Mouse (Mus musculus): ENCODE results near the gene Pole.

Gene Pole

DNA sequence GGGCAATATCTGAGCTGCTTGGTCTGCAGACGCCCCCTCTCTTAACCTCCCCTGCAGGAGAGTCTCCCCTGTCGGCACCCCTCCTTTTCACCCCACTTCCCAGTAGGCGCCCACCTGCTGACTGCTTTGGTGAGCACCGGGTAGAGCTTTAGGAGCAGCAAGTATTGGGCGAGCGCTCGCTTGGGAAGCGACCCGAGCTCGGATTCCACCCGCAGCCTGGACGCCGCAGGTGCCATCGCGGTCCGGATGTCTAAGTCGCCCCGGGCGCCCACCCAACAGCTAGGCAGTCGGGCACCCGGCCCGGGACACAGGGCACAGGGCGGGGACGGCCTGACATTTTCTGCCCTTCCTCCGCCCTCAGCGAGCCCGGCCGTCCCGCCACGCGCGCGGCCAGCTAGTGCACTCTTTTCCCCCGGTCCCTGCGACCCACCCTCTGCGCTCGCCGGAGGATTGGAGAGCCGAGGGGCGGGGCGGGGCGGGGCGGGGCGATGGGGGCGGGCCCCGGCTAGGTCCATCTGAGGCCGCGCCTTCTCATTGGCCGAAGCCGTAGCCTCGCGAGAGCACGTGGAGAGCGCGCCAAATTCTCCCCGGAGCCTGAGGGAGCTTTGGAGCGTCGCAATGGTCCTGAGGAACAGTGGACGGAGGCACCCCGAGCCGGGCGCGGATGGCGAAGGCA lies at the start of gene Pole, which contains the start of gene Pxmp2:
Gene Pole (plus strand): TSS at position 537 of the 676 bp plus-strand sequence.
Gene Pxmp2 (minus strand): TSS at position 417 of the 676 bp plus-strand sequence.
- peak; percentile 91 for DNase-seq (ENCODE audit: low read depth, low spot score)

DNA sequence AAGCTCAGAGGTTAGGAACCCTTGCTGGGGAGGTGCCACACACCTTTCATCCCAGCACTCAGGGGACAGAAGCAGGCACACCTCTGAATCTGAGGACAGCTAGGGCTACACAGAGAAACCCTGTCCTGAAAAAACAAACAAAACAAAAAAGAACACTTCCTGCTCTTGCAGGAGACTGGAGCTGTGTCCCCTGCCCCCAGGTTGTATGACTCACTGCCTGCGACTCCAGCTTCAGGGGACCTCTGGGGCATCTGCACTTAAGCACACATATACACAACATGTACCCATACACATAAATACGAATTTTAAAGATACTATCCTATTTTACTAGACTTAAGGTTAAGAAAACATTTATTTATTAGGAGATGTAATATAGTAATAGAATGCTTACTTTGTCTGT lies 42.0 kb upstream of the Pole start:
- no peak for DNase-seq (ENCODE audit: low read depth, low spot score)

- DNase-seq (ENCODE audit: low read depth, low spot score): no peak
Observed at GRCm38 (mm10) chr5:110266941-110267340, 19.2 kb upstream of the Pole start.

DNA sequence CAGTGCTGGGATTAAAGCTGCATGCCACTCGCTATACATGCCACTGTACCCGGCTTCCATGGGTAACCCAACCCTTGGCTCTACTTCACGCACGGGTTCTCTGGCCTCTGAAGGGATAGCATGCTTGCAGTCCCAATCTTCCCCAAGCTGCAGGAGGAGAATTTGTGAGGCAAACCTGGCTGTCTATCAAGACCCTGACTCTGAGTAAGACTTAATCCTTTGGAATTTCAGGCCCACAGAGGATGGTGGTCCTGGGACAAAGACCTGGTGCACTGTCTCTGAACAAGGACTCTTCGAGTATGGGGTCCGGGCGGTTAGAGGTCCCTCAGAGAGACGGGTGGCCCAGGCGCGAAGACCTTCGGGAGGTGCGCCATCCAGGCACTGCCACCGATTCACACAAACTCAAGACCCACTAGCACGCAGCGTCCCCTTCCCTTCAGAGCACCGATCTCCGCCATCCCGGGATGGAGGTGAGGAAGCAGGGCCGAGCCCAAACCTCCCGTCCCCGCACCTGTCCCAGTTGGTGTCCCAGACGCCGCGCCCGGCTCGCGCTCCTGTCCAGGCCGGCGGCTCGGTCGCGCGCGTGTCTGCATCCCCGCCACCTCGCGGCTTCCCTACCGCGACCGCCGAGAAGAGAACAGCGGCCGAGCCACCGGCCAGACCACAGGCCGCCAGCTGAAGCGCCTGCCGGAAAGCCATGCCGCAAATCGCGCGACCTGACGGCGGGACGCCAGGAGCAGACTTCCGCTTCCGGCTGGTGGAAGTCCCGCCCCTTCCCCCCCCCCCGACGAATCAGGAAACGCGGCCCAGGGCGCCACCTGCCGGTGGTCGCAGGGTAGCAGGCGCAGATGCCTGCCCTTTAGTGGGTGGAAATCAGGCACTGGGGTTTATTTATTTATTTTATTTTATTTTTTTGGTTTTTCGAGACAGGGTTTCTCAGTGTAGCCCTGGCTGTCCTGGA lies 16.7 kb upstream of the Pole start, which contains the start of gene Pgam5:
Gene Pgam5 (minus strand): TSS at position 773 of the 961 bp plus-strand sequence.
- peak; percentile 90 for DNase-seq (ENCODE audit: low read depth, low spot score)

GRCm38 (mm10) chr5:110270242-110270641 lies 15.9 kb upstream of the Pole start:
- no peak for DNase-seq (ENCODE audit: low read depth, low spot score)

- DNase-seq (ENCODE audit: low read depth, low spot score): no peak
Observed at GRCm38 (mm10) chr5:110274147-110274546, 12.0 kb upstream of the Pole start.

DNA sequence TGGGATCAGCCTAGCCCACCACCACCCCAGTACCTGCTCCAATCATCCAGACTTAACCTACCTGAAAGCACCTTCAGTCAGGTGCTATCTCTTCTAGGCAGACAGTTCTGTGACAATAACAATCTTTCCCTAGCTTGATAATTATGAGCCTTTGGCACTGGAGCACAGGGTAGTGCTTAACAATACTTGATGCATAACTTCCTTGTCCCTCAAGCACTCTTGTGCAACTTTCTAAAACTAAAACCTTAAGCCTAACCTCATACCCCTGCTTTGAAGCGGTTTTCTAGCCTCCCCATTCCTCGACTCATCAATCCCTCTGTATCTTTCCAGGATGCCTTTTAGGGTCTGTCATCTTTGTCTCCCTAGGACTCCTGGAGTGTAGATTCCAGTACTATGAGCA lies 11.3 kb upstream of the Pole start:
- no peak for DNase-seq (ENCODE audit: low read depth, low spot score)

DNA sequence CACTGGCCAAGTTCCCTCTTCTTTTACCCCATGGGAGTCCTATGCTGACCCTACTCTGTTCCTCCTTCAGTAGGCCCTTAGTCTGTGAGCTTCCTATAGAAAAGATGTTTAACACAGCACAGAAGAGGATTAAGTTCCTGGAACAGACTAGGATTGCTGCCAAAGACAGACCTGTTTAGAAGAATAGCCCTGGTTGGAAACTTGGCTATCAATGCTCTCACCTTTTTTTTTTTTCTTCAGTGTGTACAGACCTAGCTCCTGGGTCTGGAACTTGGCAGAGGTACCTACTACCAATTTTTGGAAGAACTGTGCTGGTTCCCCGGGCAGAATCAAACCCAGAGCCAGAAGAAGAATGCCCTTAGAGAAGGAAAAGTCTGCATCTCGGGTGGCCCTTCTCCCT lies 9.7 kb upstream of the Pole start:
- DNase-seq (ENCODE audit: low read depth, low spot score): no peak

- DNase-seq (ENCODE audit: low read depth, low spot score): no peak
Observed at GRCm38 (mm10) chr5:110276910-110277309, 9.2 kb upstream of the Pole start.

DNA sequence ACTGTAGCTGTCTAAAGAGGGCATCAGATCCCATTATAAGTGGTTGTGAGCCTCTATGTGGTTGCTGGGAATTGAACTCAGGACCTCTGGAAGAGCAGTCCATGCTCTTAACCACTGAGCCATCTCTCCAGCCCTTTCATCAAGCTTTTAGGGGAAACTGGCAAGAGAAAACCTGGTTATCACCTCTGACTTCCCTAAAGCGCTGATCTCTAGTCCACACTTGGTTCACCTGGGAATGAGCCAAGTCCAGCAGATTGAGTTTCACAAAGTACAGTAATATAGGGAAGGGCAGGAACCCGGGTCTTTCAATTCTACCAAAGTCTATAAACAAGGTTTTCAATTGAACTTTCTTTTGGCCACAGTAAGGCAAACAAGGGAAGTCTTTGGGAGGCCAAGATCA lies 4.1 kb upstream of the Pole start:
- DNase-seq (ENCODE audit: low read depth, low spot score): no peak

DNA sequence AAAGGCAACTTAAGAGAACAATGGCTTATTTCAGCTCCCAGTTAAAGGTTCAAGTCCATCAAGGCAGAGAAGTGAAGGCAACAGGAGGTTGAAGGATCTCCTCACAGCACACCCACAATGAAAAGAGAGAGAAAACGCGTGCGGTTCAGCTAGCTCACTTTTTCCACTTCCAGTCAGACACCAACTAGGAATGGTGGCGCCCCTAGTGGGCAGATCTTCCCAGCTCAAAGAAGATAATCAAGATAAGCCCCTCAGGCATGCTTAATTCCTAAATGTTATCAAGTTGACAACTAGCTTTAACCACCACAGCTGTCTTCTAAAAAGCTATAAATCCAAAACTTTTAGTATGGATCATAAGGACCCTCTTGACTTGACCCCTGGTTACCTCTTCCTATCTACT lies 1.6 kb upstream of the Pole start:
- DNase-seq (ENCODE audit: low read depth, low spot score): peak; percentile 35

GRCm38 (mm10) chr5:110285156-110285555 lies 950 bp upstream of the Pole start:
- no peak for DNase-seq (ENCODE audit: low read depth, low spot score)

DNA sequence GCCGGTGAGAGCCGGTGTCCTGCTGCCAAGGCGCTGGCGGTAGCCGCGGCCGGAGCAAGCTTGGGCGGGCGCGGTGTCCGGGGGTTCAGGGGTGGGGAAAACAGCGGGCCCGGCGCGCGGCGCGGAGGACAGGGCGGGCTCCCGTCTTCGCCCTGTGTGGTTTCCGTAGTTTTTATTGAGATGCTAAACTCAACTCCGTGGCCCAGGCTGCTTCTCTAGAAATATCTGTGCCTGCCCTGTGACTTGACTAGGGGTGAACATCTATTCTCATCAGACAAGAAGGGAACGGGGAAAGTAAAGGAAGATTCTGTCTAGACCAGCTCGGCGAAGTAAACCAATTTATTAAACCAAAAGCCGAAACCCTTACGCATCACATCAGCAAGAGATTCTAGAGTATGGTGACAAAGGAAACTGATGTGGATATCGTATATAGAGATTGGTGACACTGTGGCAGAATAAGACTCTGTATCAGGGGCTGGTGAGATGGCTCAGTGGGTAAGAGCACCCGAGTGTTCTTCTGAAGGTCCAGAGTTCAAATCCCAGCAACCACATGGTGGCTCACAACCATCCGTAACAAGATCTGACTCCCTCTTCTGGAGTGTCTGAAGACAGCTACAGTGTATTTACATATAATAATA lies 459 bp downstream of the Pole start:
- no peak for DNase-seq (ENCODE audit: low read depth, low spot score)

DNA sequence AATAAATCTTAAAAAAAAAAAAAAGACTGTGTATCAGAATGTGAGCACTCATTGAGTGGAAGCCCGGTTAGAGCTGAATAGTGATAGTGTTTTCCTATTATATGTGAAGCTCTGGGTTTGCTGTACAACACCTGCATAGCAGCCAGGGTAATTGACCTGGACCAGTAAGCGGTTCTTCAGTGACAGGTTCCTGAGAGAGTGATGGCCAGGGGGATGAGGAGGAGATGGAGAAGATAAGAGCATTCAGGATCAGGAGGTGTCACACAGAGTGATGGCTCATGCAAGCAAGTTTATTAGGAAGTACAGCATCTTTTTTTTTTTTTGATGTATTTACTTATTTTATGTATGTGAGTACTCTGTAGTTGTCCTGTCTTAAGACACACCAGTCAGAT lies 974 bp downstream of the Pole start:
- DNase-seq (ENCODE audit: low read depth, low spot score): no peak

GRCm38 (mm10) chr5:110291649-110292048 lies 5.5 kb downstream of the Pole start:
- DNase-seq (ENCODE audit: low read depth, low spot score): no peak

DNA sequence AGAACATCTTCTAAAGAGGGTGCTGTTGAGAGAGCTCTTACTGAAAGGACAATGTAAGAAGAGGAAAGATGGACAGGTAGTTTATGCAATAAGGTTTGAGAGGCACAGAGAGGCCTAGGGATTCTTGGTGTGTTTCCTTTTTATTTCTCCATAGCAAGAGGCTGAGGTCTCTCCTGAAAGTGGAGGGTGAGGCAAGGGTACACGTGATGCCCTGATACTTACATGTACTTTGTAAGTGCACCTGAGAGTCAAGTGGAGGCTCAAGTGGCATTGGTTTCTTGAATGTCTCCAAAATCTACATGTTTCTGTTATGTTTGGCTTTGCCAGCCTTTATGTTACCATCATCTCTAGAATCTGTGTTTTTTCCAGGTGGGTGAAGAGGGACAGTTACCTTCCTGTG lies 10.5 kb downstream of the Pole start:
- no peak for DNase-seq (ENCODE audit: low read depth, low spot score)

- no peak for DNase-seq (ENCODE audit: low read depth, low spot score)
Observed at GRCm38 (mm10) chr5:110300591-110300990, 14.5 kb downstream of the Pole start.

DNA sequence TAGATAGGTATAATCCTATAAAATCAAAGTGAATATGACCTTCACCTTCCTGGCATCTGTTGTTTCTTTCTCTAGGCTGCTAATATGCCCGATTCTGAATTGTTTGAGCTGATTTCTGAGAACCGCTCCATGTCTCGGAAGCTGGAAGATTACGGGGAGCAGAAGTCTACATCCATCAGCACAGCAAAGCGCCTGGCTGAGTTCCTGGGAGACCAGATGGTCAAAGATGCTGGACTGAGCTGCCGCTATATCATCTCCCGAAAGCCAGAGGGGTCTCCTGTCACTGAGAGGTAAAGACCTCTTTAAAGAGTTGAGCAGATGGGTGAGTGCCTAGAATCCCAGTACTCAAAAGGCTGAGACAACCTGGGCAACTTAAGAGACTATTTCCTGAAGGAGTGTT lies 22.8 kb downstream of the Pole start:
- no peak for DNase-seq (ENCODE audit: low read depth, low spot score)

GRCm38 (mm10) chr5:110313127-110313526 lies 27.0 kb downstream of the Pole start:
- no peak for DNase-seq (ENCODE audit: low read depth, low spot score)

GRCm38 (mm10) chr5:110330508-110330907 lies 44.4 kb downstream of the Pole start:
- DNase-seq (ENCODE audit: low read depth, low spot score): no peak

GRCm38 (mm10) chr5:110338792-110339191 lies 52.7 kb downstream of the Pole start:
- DNase-seq (ENCODE audit: low read depth, low spot score): no peak

DNA sequence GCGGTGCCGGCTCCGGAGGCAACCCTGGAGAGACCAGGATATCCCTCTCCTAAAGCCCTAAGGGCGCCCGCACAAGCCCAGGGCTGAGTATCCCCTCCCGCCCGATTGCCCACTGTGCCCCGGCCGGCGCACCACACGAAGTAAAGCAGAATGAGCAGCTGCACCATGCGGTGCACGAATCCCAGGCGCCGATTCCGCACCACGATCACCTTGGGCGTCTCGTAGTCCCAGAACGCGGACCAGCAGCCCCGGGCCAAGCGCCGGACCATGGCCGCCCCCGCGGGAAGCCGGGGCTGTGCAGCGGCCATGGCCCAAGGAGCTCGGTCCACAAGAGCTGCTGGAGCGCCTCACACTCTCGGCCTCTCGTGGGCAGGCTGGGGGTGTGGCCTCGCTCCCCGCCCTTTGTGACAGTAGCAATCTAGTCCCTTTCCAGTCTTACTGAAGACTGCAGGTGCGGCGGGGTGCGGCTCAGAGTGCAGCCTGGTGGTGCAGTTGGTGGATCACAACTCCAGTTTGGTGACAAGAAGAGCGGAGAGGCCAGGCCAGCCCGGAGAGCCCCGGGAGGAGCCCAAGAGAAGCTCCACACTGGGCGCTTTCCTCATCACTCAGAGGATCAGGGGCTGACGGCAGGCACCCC lies 56.7 kb downstream of the Pole start, which contains the start of gene P2rx2:
Gene P2rx2 (minus strand): TSS at position 565 of the 637 bp plus-strand sequence.
- no peak for DNase-seq (ENCODE audit: low read depth, low spot score)
